Mouse (Mus musculus) midbrain, embryonic 10.5 days (tissue): ENCODE measurements at regions not wholly inside any gene's neighbourhood (a gene's known extent, or its start where the extent isn't known, plus 50 kb on each side); places are given as distances from the start of the nearest gene placed in this dataset.

Source experiments
- DNase-seq: peaks from one replicate; pipeline ENCODE4 v3.0.0-alpha.2; 2017; ENCODE audit warnings: low spot score
- H3K27ac ChIP-seq: fragments of 300-500 bp; sonication (generic); replicated peaks from 2 replicates; pipeline ENCODE4 v1.5.1; 2016; ENCODE audit warnings: mild to moderate bottlenecking
- H3K27me3 ChIP-seq: fragments of 300-500 bp; sonication (generic); 2 replicates; pipeline ENCODE4 v1.6.1; 2016; ENCODE audit warnings: low read depth, mild to moderate bottlenecking; ENCODE audit not compliant: poor library complexity, severe bottlenecking
- H3K36me3 ChIP-seq: fragments of 300-500 bp; sonication (generic); 2 replicates; pipeline ENCODE4 v1.6.1; 2016; ENCODE audit warnings: mild to moderate bottlenecking, moderate library complexity
- H3K4me1 ChIP-seq: fragments of 300-500 bp; sonication (generic); 2 replicates; pipeline ENCODE4 v1.6.1; 2016
- H3K4me3 ChIP-seq: fragments of 300-500 bp; sonication (generic); 2 replicates; pipeline ENCODE4 v1.5.1; 2016; ENCODE audit warnings: mild to moderate bottlenecking, moderate library complexity
- H3K9me3 ChIP-seq: fragments of 300-500 bp; sonication (generic); replicated peaks from 2 replicates; pipeline ENCODE4 v1.6.1; 2016; ENCODE audit warnings: mild to moderate bottlenecking
- WGBS: fragments of 180-500 bp; shearing (Covaris S2); methylation state at CpG from one replicate; pipeline ENCODE4 v1.1.7; 2016; 5-methylcytosine and 5-hydroxymethylcytosine counted together

- Histone ChIP-seq H3K4me1 (0 out of 2 replicates have a peak, but pooled peaks cover 2% of the 10 kb centered on the region), H3K9me3 (no peaks in the 10 kb centered on the region), H3K27me3 (no peaks in the 10 kb centered on the region), H3K36me3 (no peaks in the 10 kb centered on the region), H3K27ac (no peak overlapping the region), H3K4me3 (no peak overlapping the region)
- whole genome bisulfite sequencing, result 82% methylated on average over 6 of the region's 6 CpGs
- DNase-seq, result no peak
Observed at GRCm38 (mm10) chr9:101507023-101507690, 255.6 kb upstream of the Ppp2r3a start.

DNA sequence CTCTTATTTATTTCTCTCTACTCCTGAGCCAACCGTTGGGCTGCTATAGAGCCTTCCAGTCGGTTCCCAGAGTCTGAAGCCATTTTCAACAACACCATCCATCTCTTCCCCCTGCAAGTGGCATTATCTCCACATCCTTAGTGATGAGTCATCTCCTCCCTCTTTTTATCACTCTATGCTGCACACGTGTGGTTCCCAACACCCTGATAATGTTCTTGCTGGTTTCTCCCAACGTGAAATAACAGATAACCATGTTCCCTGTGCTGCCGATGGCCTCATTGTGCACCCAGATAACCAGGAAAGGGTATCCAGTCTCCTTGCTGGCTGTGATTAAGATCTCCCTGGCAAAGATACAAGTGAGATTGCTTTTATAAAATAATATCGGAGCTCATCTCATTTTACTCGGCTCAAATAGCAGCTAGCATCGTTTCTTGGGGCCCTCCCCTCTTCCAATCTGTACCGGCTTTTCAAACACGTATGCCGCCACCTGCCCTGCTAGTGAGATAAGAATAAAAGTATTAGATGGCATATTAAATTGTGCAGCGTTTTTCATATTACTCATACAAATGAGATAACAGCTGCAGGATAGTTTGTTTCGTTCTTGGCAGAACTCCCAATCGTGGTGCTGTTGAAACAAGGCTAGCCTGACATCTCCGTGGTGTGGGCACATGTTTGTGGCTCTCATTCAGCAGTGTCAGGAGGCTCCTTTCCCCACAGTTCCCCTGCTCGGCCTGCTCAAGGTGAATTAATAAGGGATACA lies 250.3 kb upstream of the Ppp2r3a start:
- no peaks in the 10 kb centered on the region for H3K27me3 ChIP-seq
- H3K4me1 ChIP-seq, result 0 out of 2 replicates have a peak, but pooled peaks cover 2% of the 10 kb centered on the region
- no peak overlapping the region for H3K27ac ChIP-seq
- no peak for DNase-seq
- WGBS, result 91% methylated on average over 16 of the region's 16 CpGs
- H3K9me3 ChIP-seq, result no peaks in the 10 kb centered on the region
- no peak overlapping the region for H3K4me3 ChIP-seq
- H3K36me3 ChIP-seq, result no peaks in the 10 kb centered on the region

GRCm38 (mm10) chr9:101501036-101501435 lies 249.4 kb upstream of the Ppp2r3a start:
- 0 out of 2 replicates have a peak, but pooled peaks cover 2% of the 10 kb centered on the region for H3K4me1 ChIP-seq
- no peaks in the 10 kb centered on the region for H3K27me3 ChIP-seq
- H3K4me3 ChIP-seq, result no peak overlapping the region
- H3K27ac ChIP-seq, result no peak overlapping the region
- H3K36me3 ChIP-seq, result no peaks in the 10 kb centered on the region
- no peak for DNase-seq
- 91% methylated on average over 3 of the region's 3 CpGs for WGBS
- no peaks in the 10 kb centered on the region for H3K9me3 ChIP-seq

GRCm38 (mm10) chr9:101498721-101499120 lies 247.1 kb upstream of the Ppp2r3a start:
- Histone ChIP-seq H3K27me3 (no peaks in the 10 kb centered on the region), H3K27ac (no peak overlapping the region), H3K36me3 (no peaks in the 10 kb centered on the region), H3K4me1 (0 out of 2 replicates have a peak, but pooled peaks cover 2% of the 10 kb centered on the region), H3K9me3 (no peaks in the 10 kb centered on the region), H3K4me3 (no peak overlapping the region)
- DNase-seq, result no peak
- WGBS, result 90% methylated on average over 5 of the region's 5 CpGs

GRCm38 (mm10) chr9:101495768-101496167 lies 244.2 kb upstream of the Ppp2r3a start:
- no peaks in the 10 kb centered on the region for H3K4me1 ChIP-seq
- H3K27me3 ChIP-seq, result no peaks in the 10 kb centered on the region
- no peak overlapping the region for H3K4me3 ChIP-seq
- DNase-seq, result no peak
- no peak overlapping the region for H3K27ac ChIP-seq
- H3K36me3 ChIP-seq, result no peaks in the 10 kb centered on the region
- no peaks in the 10 kb centered on the region for H3K9me3 ChIP-seq
- WGBS, result 89% methylated on average over 6 of the region's 6 CpGs

DNA sequence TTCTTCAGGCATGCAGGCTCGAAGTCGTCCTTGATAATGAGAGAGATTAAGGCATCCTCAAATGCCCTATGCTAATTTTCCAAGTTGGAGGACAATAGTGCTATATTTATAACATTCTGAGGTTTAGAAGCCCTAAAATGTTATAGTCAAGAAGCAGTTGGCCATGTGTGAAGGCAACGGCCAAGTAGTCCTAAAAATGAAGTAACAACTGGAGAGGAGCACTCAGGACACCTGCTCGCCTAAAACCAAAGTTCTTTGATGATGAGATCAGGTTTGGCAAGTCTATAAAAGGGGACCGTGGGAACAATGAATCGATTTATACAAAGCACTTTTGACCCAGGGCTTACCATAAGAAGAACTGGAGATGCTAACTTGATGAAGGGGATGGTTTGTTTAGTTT lies 237.4 kb upstream of the Ppp2r3a start:
- DNase-seq, result no peak
- Histone ChIP-seq H3K4me1 (no peaks in the 10 kb centered on the region), H3K4me3 (no peak overlapping the region), H3K27me3 (no peaks in the 10 kb centered on the region), H3K27ac (no peak overlapping the region), H3K36me3 (no peaks in the 10 kb centered on the region), H3K9me3 (no peaks in the 10 kb centered on the region)
- WGBS, result 83% methylated on average over 6 of the region's 6 CpGs

DNA sequence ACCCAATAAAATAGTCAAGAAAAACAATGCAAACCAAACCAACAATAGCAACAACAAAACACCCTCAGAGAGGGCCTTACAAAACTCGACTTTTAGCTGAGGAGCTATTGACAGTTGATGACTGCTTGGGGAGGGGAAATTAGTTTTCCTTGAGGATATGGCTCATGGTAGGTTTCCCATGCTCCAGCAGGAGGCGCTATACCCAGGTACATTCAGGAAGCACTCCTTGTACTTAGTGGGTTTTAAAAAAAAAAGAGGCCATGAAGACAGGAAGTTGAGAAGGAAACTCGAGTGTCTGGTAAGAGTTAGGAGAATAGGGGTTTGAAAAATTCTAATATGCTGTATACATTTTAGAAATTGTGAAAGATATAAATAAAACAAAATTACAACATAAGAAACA lies 224.6 kb upstream of the Ppp2r3a start:
- Histone ChIP-seq H3K27ac (no peak overlapping the region), H3K4me1 (peaks cover 25% of the 10 kb centered on the region), H3K9me3 (0 out of 2 replicates have a peak, but pooled peaks cover 2% of the 10 kb centered on the region), H3K4me3 (no peak overlapping the region), H3K36me3 (no peaks in the 10 kb centered on the region), H3K27me3 (peaks cover 16% of the 10 kb centered on the region)
- DNase-seq, result no peak
- WGBS, result 75% methylated on average over 3 of the region's 3 CpGs

DNA sequence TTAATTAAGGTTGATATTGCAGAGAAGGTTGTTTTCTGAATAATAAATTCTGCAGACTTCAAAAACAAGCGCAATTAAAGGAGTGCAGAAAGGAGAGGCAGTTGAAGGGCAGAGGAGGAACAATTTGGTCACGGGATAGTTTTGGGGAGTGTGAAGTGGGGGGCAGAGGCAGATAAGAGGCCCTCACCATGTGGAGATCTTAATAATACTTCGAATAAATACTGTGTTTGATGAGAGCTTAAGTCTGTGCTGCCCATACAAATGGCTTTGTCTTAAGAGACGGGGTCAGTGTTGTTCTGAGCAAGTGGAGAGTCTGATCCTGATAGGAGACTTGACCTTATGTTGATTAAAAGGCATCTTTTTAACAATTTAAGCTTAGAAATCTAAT lies 221.5 kb upstream of the Ppp2r3a start:
- peaks cover 34% of the 10 kb centered on the region for H3K27me3 ChIP-seq
- WGBS, result 51% methylated on average over 4 of the region's 4 CpGs
- peak overlapping the region; percentile 79; the same call in 1 of the 2 replicates for H3K27ac ChIP-seq
- H3K4me1 ChIP-seq, result peaks cover 29% of the 10 kb centered on the region
- no peak for DNase-seq
- no peak overlapping the region for H3K4me3 ChIP-seq
- H3K36me3 ChIP-seq, result no peaks in the 10 kb centered on the region
- H3K9me3 ChIP-seq, result 0 out of 2 replicates have a peak, but pooled peaks cover 2% of the 10 kb centered on the region

- H3K9me3 ChIP-seq, result 0 out of 2 replicates have a peak, but pooled peaks cover 2% of the 10 kb centered on the region
- 23% methylated on average over 8 of the region's 8 CpGs for WGBS
- peak overlapping the region; percentile 79 for H3K27ac ChIP-seq
- H3K27me3 ChIP-seq, result peaks cover 41% of the 10 kb centered on the region
- H3K4me3 ChIP-seq, result peak overlapping the region; percentile 29; the same call in 1 of the 2 replicates
- peak; percentile 72 for DNase-seq
- peaks cover 29% of the 10 kb centered on the region for H3K4me1 ChIP-seq
- no peaks in the 10 kb centered on the region for H3K36me3 ChIP-seq
Observed at GRCm38 (mm10) chr9:101472101-101473073, 220.8 kb upstream of the Ppp2r3a start.

DNA sequence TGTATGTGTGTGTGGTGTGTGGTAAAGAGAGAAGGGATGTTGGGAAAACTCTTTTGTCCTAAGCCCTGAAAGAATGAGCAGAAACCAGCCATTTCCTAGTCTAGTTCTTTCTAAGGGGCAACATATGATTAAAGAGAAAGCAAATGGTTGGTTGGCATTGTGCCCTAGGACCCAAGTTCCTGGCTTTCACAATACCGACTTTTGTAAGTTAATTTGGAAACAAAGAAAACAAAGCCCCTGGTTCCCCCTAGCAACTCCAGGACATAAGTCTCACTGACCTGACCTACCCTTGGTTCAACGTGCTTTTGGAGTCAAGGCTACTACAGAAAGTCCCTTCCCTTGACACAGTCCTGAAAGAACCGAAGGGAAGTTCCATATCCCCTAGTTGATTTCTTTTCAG lies 220.1 kb upstream of the Ppp2r3a start:
- DNase-seq, result no peak
- WGBS, result 21% methylated on average over 3 of the region's 3 CpGs
- Histone ChIP-seq H3K4me3 (no peak overlapping the region), H3K36me3 (no peaks in the 10 kb centered on the region), H3K9me3 (0 out of 2 replicates have a peak, but pooled peaks cover 2% of the 10 kb centered on the region), H3K27me3 (peaks cover 44% of the 10 kb centered on the region), H3K4me1 (peaks cover 29% of the 10 kb centered on the region), H3K27ac (peak overlapping the region; percentile 79)

- peaks cover 38% of the 10 kb centered on the region for H3K27me3 ChIP-seq
- WGBS, result 88% methylated on average over 3 of the region's 3 CpGs
- no peak for DNase-seq
- no peak overlapping the region for H3K27ac ChIP-seq
- H3K9me3 ChIP-seq, result no peaks in the 10 kb centered on the region
- H3K36me3 ChIP-seq, result no peaks in the 10 kb centered on the region
- H3K4me3 ChIP-seq, result no peak overlapping the region
- peaks cover 33% of the 10 kb centered on the region for H3K4me1 ChIP-seq
Observed at GRCm38 (mm10) chr9:101469756-101470155, 218.2 kb upstream of the Ppp2r3a start.

DNA sequence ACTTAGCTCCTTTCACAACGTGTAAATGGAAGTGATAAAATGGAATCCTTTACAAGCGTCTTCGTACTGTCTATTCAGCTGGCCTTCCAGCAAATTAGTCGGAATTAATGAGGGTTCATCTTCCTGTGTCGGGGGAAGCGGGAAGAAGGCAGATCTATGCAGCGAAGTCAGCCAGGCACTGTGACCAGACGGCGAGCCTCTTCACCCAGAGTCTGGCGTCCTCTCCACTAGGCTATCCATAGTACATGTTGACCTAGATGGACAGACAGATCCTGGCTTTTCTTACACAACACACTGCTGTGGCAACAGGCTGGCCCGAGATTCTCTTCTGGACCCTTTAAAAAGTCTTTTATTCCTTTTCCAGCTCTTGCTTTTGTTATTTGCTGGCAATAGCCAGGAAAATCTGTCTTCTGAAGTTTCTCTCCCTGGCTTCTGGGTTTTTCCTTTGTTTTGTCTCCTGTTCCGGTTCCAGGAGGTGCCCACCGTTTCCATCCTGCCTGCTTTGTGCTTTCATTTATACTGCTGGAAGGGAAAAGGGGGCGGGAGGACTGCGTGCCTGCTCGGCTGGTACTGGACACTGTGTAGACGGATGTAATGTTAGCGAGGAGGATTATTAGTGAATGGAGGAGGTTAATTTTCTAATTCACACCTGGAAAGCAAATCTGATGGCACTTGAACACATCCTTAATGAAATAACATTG lies 213.3 kb upstream of the Ppp2r3a start:
- Histone ChIP-seq H3K4me3 (no peak overlapping the region), H3K9me3 (no peaks in the 10 kb centered on the region), H3K4me1 (peaks cover 9% of the 10 kb centered on the region), H3K27ac (0 out of 2 replicates have a peak overlapping the region, but pooled peaks have one; percentile 24), H3K27me3 (peaks cover 26% of the 10 kb centered on the region), H3K36me3 (no peaks in the 10 kb centered on the region)
- WGBS, result 72% methylated on average over 18 of the region's 18 CpGs
- no peak for DNase-seq
